Mouse (Mus musculus): ENCODE measurements at regions not wholly inside any gene's neighbourhood (a gene's known extent, or its start where the extent isn't known, plus 50 kb on each side); places are given as distances from the start of the nearest gene placed in this dataset.

DNA sequence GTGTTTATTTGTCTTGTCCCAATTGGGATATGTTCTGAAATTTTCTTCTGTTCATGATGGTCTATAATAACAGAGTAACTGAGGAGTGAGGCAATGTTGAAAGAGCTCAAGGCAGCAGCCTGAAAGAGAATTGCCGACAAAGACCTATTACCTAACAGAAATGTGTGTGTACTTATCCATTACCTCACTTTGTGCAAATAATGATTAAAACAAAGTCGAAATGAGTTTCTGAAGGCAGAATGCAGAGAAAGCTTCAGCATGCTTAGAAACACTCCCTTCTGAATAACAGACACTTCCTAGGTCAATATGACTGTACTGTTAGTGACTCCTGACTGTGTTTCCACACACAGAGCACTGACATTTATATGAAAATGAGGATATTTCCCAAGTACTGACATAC is 63.0 kb downstream of the Kbtbd8 start:
- Histone ChIP-seq H3K27me3 (ENCODE audit: control insufficient read depth, insufficient read depth, low read length) (no peaks in the 10 kb centered on the region), H3K27ac (ENCODE audit: insufficient read depth, low read length) (no peak overlapping the region), H3K36me3 (ENCODE audit: control insufficient read depth, insufficient read depth, low read length) (no peaks in the 10 kb centered on the region), H3K4me3 (ENCODE audit: extremely low read depth, insufficient read depth, insufficient read length) (no peak overlapping the region), H3K4me1 (ENCODE audit: control insufficient read depth, insufficient read depth, insufficient read length) (no peaks in the 10 kb centered on the region)
- TF ChIP-seq CTCF (IDR thresholded peaks at IDR 0.05; ENCODE audit: extremely low read depth, insufficient read depth, insufficient read length, insufficient replicate concordance) (no peak), POLR2A (IDR thresholded peaks at IDR 0.05; ENCODE audit: low read depth, low read length) (no peak)
- WGBS, result 77% methylated on average over 2 of the region's 2 CpGs
- no peak for DNase-seq (ENCODE audit: low read depth in 1 of 2, low spot score in 2 of 2)

DNA sequence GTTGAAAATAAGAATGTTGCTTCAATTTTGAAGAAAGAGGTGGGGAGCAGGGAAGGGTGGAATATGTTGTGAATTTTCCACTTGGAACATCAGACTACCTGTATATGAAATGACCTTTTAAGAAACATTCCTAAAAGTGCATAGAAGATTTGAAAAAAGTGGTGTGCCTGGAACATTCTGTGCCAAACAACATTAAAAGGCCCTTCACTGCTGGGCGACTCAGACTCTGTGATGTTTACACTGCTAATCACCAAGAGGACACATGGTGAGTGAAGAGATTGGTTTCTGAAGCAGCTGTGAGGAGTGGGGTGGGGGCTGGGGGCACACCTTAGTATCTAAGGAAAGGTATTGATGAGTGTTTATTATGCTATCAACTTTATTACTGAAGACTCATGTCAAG is 65.2 kb downstream of the Kbtbd8 start:
- Histone ChIP-seq H3K27ac (ENCODE audit: insufficient read depth, low read length) (no peak overlapping the region), H3K27me3 (ENCODE audit: control insufficient read depth, insufficient read depth, low read length) (no peaks in the 10 kb centered on the region), H3K4me3 (ENCODE audit: extremely low read depth, insufficient read depth, insufficient read length) (no peak overlapping the region), H3K4me1 (ENCODE audit: control insufficient read depth, insufficient read depth, insufficient read length) (no peaks in the 10 kb centered on the region), H3K36me3 (ENCODE audit: control insufficient read depth, insufficient read depth, low read length) (no peaks in the 10 kb centered on the region)
- 49% methylated on average over 1 of the region's 1 CpGs for WGBS
- no peak for TF ChIP-seq POLR2A (IDR thresholded peaks at IDR 0.05; ENCODE audit: low read depth, low read length)
- no peak for TF ChIP-seq CTCF (IDR thresholded peaks at IDR 0.05; ENCODE audit: extremely low read depth, insufficient read depth, insufficient read length, insufficient replicate concordance)
- DNase-seq (ENCODE audit: low read depth in 1 of 2, low spot score in 2 of 2), result no peak

GRCm38 (mm10) chr6:95185074-95185931 is 68.3 kb downstream of the Kbtbd8 start:
- Histone ChIP-seq H3K4me3 (ENCODE audit: extremely low read depth, insufficient read depth, insufficient read length) (no peak overlapping the region), H3K4me1 (ENCODE audit: control insufficient read depth, insufficient read depth, insufficient read length) (no peaks in the 10 kb centered on the region), H3K27ac (ENCODE audit: insufficient read depth, low read length) (no peak overlapping the region), H3K27me3 (ENCODE audit: control insufficient read depth, insufficient read depth, low read length) (no peaks in the 10 kb centered on the region), H3K36me3 (ENCODE audit: control insufficient read depth, insufficient read depth, low read length) (no peaks in the 10 kb centered on the region)
- WGBS, result 74% methylated on average over 7 of the region's 7 CpGs
- no peak for TF ChIP-seq CTCF (IDR thresholded peaks at IDR 0.05; ENCODE audit: extremely low read depth, insufficient read depth, insufficient read length, insufficient replicate concordance)
- no peak for TF ChIP-seq POLR2A (IDR thresholded peaks at IDR 0.05; ENCODE audit: low read depth, low read length)
- no peak for DNase-seq (ENCODE audit: low read depth in 1 of 2, low spot score in 2 of 2)

- no peaks in the 10 kb centered on the region for H3K4me1 ChIP-seq (ENCODE audit: control insufficient read depth, insufficient read depth, insufficient read length)
- no peaks in the 10 kb centered on the region for H3K36me3 ChIP-seq (ENCODE audit: control insufficient read depth, insufficient read depth, low read length)
- H3K4me3 ChIP-seq (ENCODE audit: extremely low read depth, insufficient read depth, insufficient read length), result no peak overlapping the region
- 81% methylated on average over 2 of the region's 2 CpGs for WGBS
- no peaks in the 10 kb centered on the region for H3K27me3 ChIP-seq (ENCODE audit: control insufficient read depth, insufficient read depth, low read length)
- no peak for DNase-seq (ENCODE audit: low read depth in 1 of 2, low spot score in 2 of 2)
- no peak overlapping the region for H3K27ac ChIP-seq (ENCODE audit: insufficient read depth, low read length)
- no peak for TF ChIP-seq POLR2A (IDR thresholded peaks at IDR 0.05; ENCODE audit: low read depth, low read length)
- no peak for TF ChIP-seq CTCF (IDR thresholded peaks at IDR 0.05; ENCODE audit: extremely low read depth, insufficient read depth, insufficient read length, insufficient replicate concordance)
Measured at GRCm38 (mm10) chr6:95196631-95197030, 79.6 kb downstream of the Kbtbd8 start.

DNA sequence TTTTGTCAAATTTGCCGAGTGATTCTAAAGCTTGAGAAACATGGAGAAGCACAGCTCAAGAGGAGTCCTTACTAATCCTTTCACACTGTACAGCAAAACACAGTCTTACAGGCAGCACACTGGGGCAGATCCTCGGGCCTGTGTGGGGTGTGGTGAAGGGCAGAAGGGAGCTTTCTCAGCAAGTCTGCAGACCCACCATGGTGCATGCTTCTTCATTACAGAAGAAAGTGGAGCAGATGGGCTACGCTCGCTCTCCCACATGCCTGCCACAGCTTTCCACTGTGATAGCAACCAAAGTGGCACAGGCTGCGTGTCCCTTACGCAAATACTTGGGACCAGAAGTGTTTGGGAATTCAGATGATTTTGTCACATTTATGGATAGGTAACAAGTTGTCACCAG is 81.6 kb downstream of the Kbtbd8 start:
- no peaks in the 10 kb centered on the region for H3K4me1 ChIP-seq (ENCODE audit: control insufficient read depth, insufficient read depth, insufficient read length)
- H3K27ac ChIP-seq (ENCODE audit: insufficient read depth, low read length), result no peak overlapping the region
- H3K27me3 ChIP-seq (ENCODE audit: control insufficient read depth, insufficient read depth, low read length), result no peaks in the 10 kb centered on the region
- no peaks in the 10 kb centered on the region for H3K36me3 ChIP-seq (ENCODE audit: control insufficient read depth, insufficient read depth, low read length)
- no peak overlapping the region for H3K4me3 ChIP-seq (ENCODE audit: extremely low read depth, insufficient read depth, insufficient read length)
- no peak for DNase-seq (ENCODE audit: low read depth in 1 of 2, low spot score in 2 of 2)
- TF ChIP-seq CTCF (IDR thresholded peaks at IDR 0.05; ENCODE audit: extremely low read depth, insufficient read depth, insufficient read length, insufficient replicate concordance) (no peak), POLR2A (IDR thresholded peaks at IDR 0.05; ENCODE audit: low read depth, low read length) (no peak)
- 82% methylated on average over 6 of the region's 6 CpGs for WGBS

DNA sequence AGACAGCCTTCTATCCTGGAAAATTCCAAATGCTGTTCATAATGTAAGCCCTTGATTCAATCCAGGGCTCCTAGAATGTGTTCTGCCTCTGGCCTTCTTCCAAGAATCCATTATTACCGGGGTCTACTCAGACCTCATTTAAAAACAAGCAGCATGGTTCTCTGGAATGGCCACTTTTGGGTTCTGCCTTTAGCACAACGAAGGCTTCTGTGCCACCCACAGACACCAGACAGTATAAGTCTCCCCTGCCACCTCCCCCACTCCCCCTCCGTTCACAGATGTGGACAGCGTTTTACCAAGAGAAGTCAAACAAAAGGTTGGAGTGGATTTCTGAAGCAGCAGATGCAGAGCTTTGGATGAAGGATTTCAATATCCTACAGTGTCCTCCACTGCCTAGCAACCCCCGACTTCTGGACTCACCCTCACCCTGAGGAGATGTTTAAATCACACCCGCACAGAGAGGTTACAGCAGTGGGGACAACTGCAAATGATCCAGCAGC is 85.3 kb downstream of the Kbtbd8 start:
- no peak for TF ChIP-seq CTCF (IDR thresholded peaks at IDR 0.05; ENCODE audit: extremely low read depth, insufficient read depth, insufficient read length, insufficient replicate concordance)
- no peak for TF ChIP-seq POLR2A (IDR thresholded peaks at IDR 0.05; ENCODE audit: low read depth, low read length)
- no peaks in the 10 kb centered on the region for H3K4me1 ChIP-seq (ENCODE audit: control insufficient read depth, insufficient read depth, insufficient read length)
- H3K4me3 ChIP-seq (ENCODE audit: extremely low read depth, insufficient read depth, insufficient read length), result no peak overlapping the region
- H3K27ac ChIP-seq (ENCODE audit: insufficient read depth, low read length), result no peak overlapping the region
- no peaks in the 10 kb centered on the region for H3K27me3 ChIP-seq (ENCODE audit: control insufficient read depth, insufficient read depth, low read length)
- DNase-seq (ENCODE audit: low read depth in 1 of 2, low spot score in 2 of 2), result no peak
- 72% methylated on average over 6 of the region's 6 CpGs for WGBS
- H3K36me3 ChIP-seq (ENCODE audit: control insufficient read depth, insufficient read depth, low read length), result no peaks in the 10 kb centered on the region

- 84% methylated on average over 9 of the region's 9 CpGs for WGBS
- TF ChIP-seq POLR2A (IDR thresholded peaks at IDR 0.05; ENCODE audit: low read depth, low read length) (no peak), CTCF (IDR thresholded peaks at IDR 0.05; ENCODE audit: extremely low read depth, insufficient read depth, insufficient read length, insufficient replicate concordance) (no peak)
- no peak for DNase-seq (ENCODE audit: low read depth in 1 of 2, low spot score in 2 of 2)
- H3K36me3 ChIP-seq (ENCODE audit: control insufficient read depth, insufficient read depth, low read length), result no peaks in the 10 kb centered on the region
- H3K4me1 ChIP-seq (ENCODE audit: control insufficient read depth, insufficient read depth, insufficient read length), result no peaks in the 10 kb centered on the region
- no peaks in the 10 kb centered on the region for H3K27me3 ChIP-seq (ENCODE audit: control insufficient read depth, insufficient read depth, low read length)
- no peak overlapping the region for H3K4me3 ChIP-seq (ENCODE audit: extremely low read depth, insufficient read depth, insufficient read length)
- no peak overlapping the region for H3K27ac ChIP-seq (ENCODE audit: insufficient read depth, low read length)
Measured at GRCm38 (mm10) chr6:95202978-95203377, 85.9 kb downstream of the Kbtbd8 start.

Measured in spleen, adult 2 months (tissue).